In the genomic region with DNA sequence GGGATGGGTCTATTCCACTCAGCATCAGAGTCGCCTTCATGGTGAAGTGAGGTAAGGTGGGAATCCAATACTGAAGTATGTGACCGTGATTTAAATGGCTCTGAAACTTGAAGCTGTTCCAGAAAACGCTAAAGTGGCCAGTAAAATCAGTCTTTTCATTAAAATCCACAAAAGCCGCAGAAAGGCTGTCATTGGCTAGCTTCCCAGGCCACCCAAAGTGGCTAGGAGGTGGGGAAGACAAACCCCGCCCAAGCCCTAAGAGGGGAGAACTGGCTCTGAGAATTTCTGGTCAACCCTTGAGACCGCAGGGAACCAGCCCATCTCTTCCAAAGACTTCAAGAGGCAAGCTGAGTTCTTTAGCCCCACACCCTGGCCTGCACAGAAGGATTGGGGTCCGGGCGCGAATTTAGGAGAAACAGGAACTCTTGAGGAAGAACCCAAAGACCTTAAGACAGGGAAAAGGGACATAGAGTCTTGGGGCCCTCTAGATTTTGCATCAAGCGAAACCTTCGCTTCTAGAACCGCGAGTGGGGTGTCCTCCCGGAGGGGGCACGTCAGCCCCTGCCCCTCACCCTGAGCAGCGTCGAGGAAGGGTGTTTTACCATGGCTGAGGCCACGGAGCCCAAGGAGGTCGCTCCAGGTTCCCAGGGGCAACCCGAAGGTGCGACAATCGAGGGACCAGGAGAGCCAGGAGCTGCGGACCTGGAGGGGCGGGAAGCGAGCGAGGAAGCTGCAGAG, we compare ENCODE assay signal across 9 mouse cellular contexts. TPM values are rescaled to one million over a fixed set of nuclear protein-coding genes. Genes with fewer than 3 reads are reported as not detected.
A peak's percentile ranks its signal among the peaks of the same experiment; 100 is the strongest.
DNase-seq lines count a peak whose midpoint lies in the region; ATAC-seq and TF ChIP-seq lines count a peak whose summit lies in the region.
"Had no signal": no experiment of that assay in that cellular context is flagged by ENCODE, and none has a peak within 500 bp of the region (broad histone marks: within the 10 kb centered on the region; RNA-seq: fewer than 3 reads in every experiment).

No protein-coding gene starts in this region.

- H3K9ac ChIP-seq in limb, embryonic 14.5 days (ENCODE audit: low read depth, low read length, severe bottlenecking) = peak overlapping the region; percentile 58

- no peak for TF ChIP-seq POLR2A in limb, embryonic 14.5 days (IDR thresholded peaks at IDR 0.05; ENCODE audit: borderline replicate concordance, extremely low read depth, insufficient read depth, insufficient read length)
- no peak for TF ChIP-seq POLR2A in small intestine, adult 2 months (IDR thresholded peaks at IDR 0.05; ENCODE audit: low read depth, low read length)

- no peaks in the 10 kb centered on the region for H3K9me3 ChIP-seq in forebrain, embryonic 10.5 days
- H3K9me3 ChIP-seq in limb, embryonic 14.5 days (ENCODE audit: control insufficient read depth, low read length) = no peaks in the 10 kb centered on the region

- no peak for TF ChIP-seq CTCF in small intestine, adult 2 months (IDR thresholded peaks at IDR 0.05; ENCODE audit: extremely low read depth, insufficient read length, insufficient replicate concordance, low read depth, low read length)

- H3K27me3 ChIP-seq in forebrain, embryonic 10.5 days (ENCODE audit: poor library complexity, severe bottlenecking) = peaks cover 62% of the 10 kb centered on the region
- peaks cover 30% of the 10 kb centered on the region for H3K27me3 ChIP-seq in limb, embryonic 14.5 days (ENCODE audit: control insufficient read depth, insufficient read depth, low read length)
- H3K27me3 ChIP-seq in small intestine, adult 2 months (ENCODE audit: control insufficient read depth, insufficient read depth, low read length) = peaks cover 7% of the 10 kb centered on the region; the same call in 1 of the 2 replicates

- peaks cover 35% of the 10 kb centered on the region for H3K4me1 ChIP-seq in forebrain, embryonic 10.5 days
- peaks cover 15% of the 10 kb centered on the region for H3K4me1 ChIP-seq in limb, embryonic 14.5 days (ENCODE audit: control insufficient read depth, insufficient read depth, low read length)
- H3K4me1 ChIP-seq in small intestine, adult 2 months (ENCODE audit: control insufficient read depth, insufficient read depth, insufficient read length, low read length) = peaks cover 27% of the 10 kb centered on the region

- H3K27ac ChIP-seq in forebrain, embryonic 10.5 days = peak overlapping the region; percentile 70
- H3K27ac ChIP-seq in limb, embryonic 14.5 days (replicated peaks; ENCODE audit: low read depth, low read length) = no peak overlapping the region
- no peak overlapping the region for H3K27ac ChIP-seq in small intestine, adult 2 months (ENCODE audit: insufficient read depth, low read depth, low read length)

- no peaks in the 10 kb centered on the region for H3K36me3 ChIP-seq in forebrain, embryonic 10.5 days (replicated peaks)
- H3K36me3 ChIP-seq in limb, embryonic 14.5 days (ENCODE audit: control insufficient read depth, insufficient read depth, low read length) = no peaks in the 10 kb centered on the region
- H3K36me3 ChIP-seq in small intestine, adult 2 months (ENCODE audit: control insufficient read depth, insufficient read depth, low read length) = no peaks in the 10 kb centered on the region

- ATAC-seq in limb, embryonic 14.5 days (ENCODE audit: low FRiP score, low read depth) = peak; percentile 34; the same call in 1 of the 2 replicates

- H3K4me3 ChIP-seq in forebrain, embryonic 10.5 days = peak overlapping the region; percentile 57
- H3K4me3 ChIP-seq in limb, embryonic 14.5 days (replicated peaks; ENCODE audit: low read length) = peak overlapping the region; percentile 52
- H3K4me3 ChIP-seq in small intestine, adult 2 months (ENCODE audit: low read depth, low read length) = peak overlapping the region; percentile 80

- DNase-seq in left cerebral cortex, postnatal 4 days = peak; percentile 20
- DNase-seq in left cerebral cortex, adult 11 months (ENCODE audit: low spot score) = no peak
- no peak for DNase-seq in forebrain, embryonic 10.5 days (ENCODE audit: extremely low spot score, low spot score)
- peak; percentile 50 for DNase-seq in limb, embryonic 14.5 days (ENCODE audit: low spot score)
- no peak for DNase-seq in natural killer cell, adult 2 months (ENCODE audit: low spot score in 2 of 2)
- DNase-seq in adrenal gland, adult 2 months = no peak
- no peak for DNase-seq in left cerebral cortex, postnatal 14 days (ENCODE audit: low spot score in 2 of 2)

- WGBS in forebrain, embryonic 10.5 days = 8% methylated on average over 26 of the region's 26 CpGs
- 9% methylated on average over 26 of the region's 26 CpGs for WGBS in limb, embryonic 14.5 days
- WGBS in small intestine, adult 2 months = 9% methylated on average over 26 of the region's 26 CpGs

- H3K4me2 ChIP-seq in limb, embryonic 14.5 days (replicated peaks; ENCODE audit: low read depth, low read length, severe bottlenecking) = peak overlapping the region; percentile 94

- intact Hi-C loops in left cerebral cortex, postnatal 4 days (cut with DNase I) = no loop called here
- intact Hi-C loops in left cerebral cortex, postnatal 14 days (cut with DNase I) = no loop called here

RNA-seq across cellular contexts. Expression of gene Clic6, which starts 12.5 kb away (rescaled TPM):
- total RNA-seq in left cerebral cortex, postnatal 4 days (2021) = 1 to 10 TPM in 1 of 2 experiments, under 1 TPM in 1; 0.44 to 1.1 TPM
- 4.8 and 5.2 TPM in 2 replicates for polyA plus RNA-seq in forebrain, embryonic 10.5 days (2016; fragmentation: Nextera tagmentation; extraction: Ambion mirVana)
- 2.2 and 2.7 TPM in 2 replicates for polyA plus RNA-seq in limb, embryonic 14.5 days (2012; rRNA removed)
- 1.5 and 2.3 TPM in 2 replicates for polyA plus RNA-seq in limb, embryonic 14.5 days (2014; fragmentation: Nextera tagmentation; extraction: Ambion mirVana)
- 1.4 and 2.1 TPM in 2 replicates for polyA plus RNA-seq in small intestine, adult 2 months (2012; rRNA removed)
- under 1 TPM in 1 of 2 experiments, not detected in 1; 0.55 TPM for total RNA-seq in adrenal gland, adult 2 months (2021)
- 0.08 and 0.21 TPM in 2 replicates for polyA plus RNA-seq in adrenal gland, adult 2 months (2012; rRNA removed)
- total RNA-seq in left cerebral cortex, postnatal 14 days (2021) = 1 to 10 TPM; 1.9 to 2.2 TPM
- total RNA-seq: hematopoietic stem cell, adult 5-6 weeks had no signal

RNA-seq across cellular contexts. Expression of gene Rcan1, which starts 27.4 kb away (rescaled TPM):
- total RNA-seq in left cerebral cortex, postnatal 4 days (2021) = 10 to 100 TPM; 48.3 to 50.1 TPM
- polyA plus RNA-seq in forebrain, embryonic 10.5 days (2016; fragmentation: Nextera tagmentation; extraction: Ambion mirVana) = 34.4 and 34.7 TPM in 2 replicates
- 27.0 and 28.2 TPM in 2 replicates for polyA plus RNA-seq in limb, embryonic 14.5 days (2012; rRNA removed)
- polyA plus RNA-seq in limb, embryonic 14.5 days (2014; fragmentation: Nextera tagmentation; extraction: Ambion mirVana) = 38.0 and 40.2 TPM in 2 replicates
- polyA plus RNA-seq in small intestine, adult 2 months (2012; rRNA removed) = 7.3 and 9.7 TPM in 2 replicates
- 10 to 100 TPM; 15.8 to 23.2 TPM for total RNA-seq in adrenal gland, adult 2 months (2021)
- polyA plus RNA-seq in adrenal gland, adult 2 months (2012; rRNA removed) = 4.7 and 5.4 TPM in 2 replicates
- total RNA-seq in left cerebral cortex, postnatal 14 days (2021) = 10 to 100 TPM; 49.8 to 55.8 TPM

Comparison
In these comparisons a context has a peak if more than half of its experiments do, and no peak if none do; other contexts are left out.
1. DNase-seq: peak in left cerebral cortex, postnatal 4 days (single experiment) and limb, embryonic 14.5 days (single experiment); none in left cerebral cortex, adult 11 months (single experiment), forebrain, embryonic 10.5 days (single experiment), natural killer cell, adult 2 months (0 of 2), adrenal gland, adult 2 months (single experiment) and left cerebral cortex, postnatal 14 days (0 of 2).
2. Peak in every context shown above with its lines, with median percentiles within 50 percentile points of each other: H3K4me3 ChIP-seq.